Mouse (Mus musculus) C2C12 (cell line): ENCODE measurements at regions not wholly inside any gene's neighbourhood (a gene's known extent, or its start where the extent isn't known, plus 50 kb on each side); places are given as distances from the start of the nearest gene placed in this dataset.

Source experiments
- H3K27me3 ChIP-seq: one replicate; pipeline ENCODE4 v1.6.1; 2011; ENCODE audit not compliant: control insufficient read depth, insufficient read depth, insufficient read length
- H3K36me3 ChIP-seq: one replicate; pipeline ENCODE4 v1.6.1; 2011; ENCODE audit not compliant: control insufficient read depth, insufficient read depth
- H3K4me3 ChIP-seq: one replicate; pipeline ENCODE4 v1.5.1; 2011; ENCODE audit warnings: mild to moderate bottlenecking, control low read depth; ENCODE audit not compliant: poor library complexity, insufficient read depth, severe bottlenecking
- H3K79me2 ChIP-seq: one replicate; pipeline ENCODE4 v1.6.1; 2011; ENCODE audit not compliant: control insufficient read depth, insufficient read depth
- H3K79me3 ChIP-seq: one replicate; pipeline ENCODE4 v1.6.1; 2011; ENCODE audit warnings: low read depth, control low read depth
- H3ac ChIP-seq: one replicate; pipeline ENCODE3; 2011; ENCODE audit warnings: low read depth; ENCODE audit not compliant: control insufficient read depth, insufficient read length
- CEBPB ChIP-seq: IDR thresholded peaks from one replicate; pipeline ENCODE4 v1.6.1; 2011; ENCODE audit warnings: low read depth, mild to moderate bottlenecking, control low read depth, moderate library complexity
- CTCF ChIP-seq: IDR thresholded peaks from one replicate; pipeline ENCODE4 v1.5.1; 2011; ENCODE audit not compliant: control insufficient read depth, insufficient read depth, insufficient read length
- FOSL1 ChIP-seq: IDR thresholded peaks from one replicate; pipeline ENCODE4 v1.8.0; 2011; ENCODE audit warnings: mild to moderate bottlenecking, low read length; ENCODE audit not compliant: poor library complexity, insufficient read depth, severe bottlenecking
- MAX ChIP-seq: IDR thresholded peaks from one replicate; pipeline ENCODE4 v1.6.1; 2011; ENCODE audit warnings: mild to moderate bottlenecking, control low read depth
- MYOD1 ChIP-seq: IDR thresholded peaks from one replicate; pipeline ENCODE4 v1.6.1; 2011; ENCODE audit warnings: low read depth; ENCODE audit not compliant: control insufficient read depth, insufficient read length
- MYOG ChIP-seq: IDR thresholded peaks from one replicate; pipeline ENCODE4 v1.6.1; 2011; ENCODE audit not compliant: control insufficient read depth, insufficient read length; ENCODE audit errors: extremely low read depth
- USF1 ChIP-seq: IDR thresholded peaks from one replicate; pipeline ENCODE4 v1.6.1; 2011; ENCODE audit warnings: low read depth, mild to moderate bottlenecking, control low read depth, moderate library complexity

DNA sequence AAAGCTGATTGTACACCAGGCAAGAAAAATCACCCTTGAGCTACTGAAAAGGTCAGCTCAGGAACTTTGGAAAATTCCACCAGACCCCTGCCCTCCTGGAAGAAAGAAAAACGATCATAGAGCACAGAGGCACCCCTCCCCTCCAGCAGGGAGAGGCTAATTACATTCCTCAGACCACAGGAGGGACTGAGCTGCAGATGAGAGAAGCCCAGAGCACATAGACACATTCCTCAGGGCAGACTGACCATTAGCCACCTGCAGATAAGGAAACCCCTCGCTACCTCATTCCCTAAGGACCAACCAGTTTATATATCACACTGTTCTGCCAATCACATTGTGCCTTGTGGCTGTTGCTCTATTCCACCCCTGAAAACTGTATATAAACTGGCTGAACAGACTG lies 230.3 kb downstream of the Parp8 start:
- H3K27me3 ChIP-seq, result no peaks in the 10 kb centered on the region
- no peak overlapping the region for H3K4me3 ChIP-seq
- H3K36me3 ChIP-seq, result no peaks in the 10 kb centered on the region
- no peaks in the 10 kb centered on the region for H3K79me3 ChIP-seq
- H3ac ChIP-seq, result no peak overlapping the region
- H3K79me2 ChIP-seq, result no peaks in the 10 kb centered on the region
- TF ChIP-seq MYOD1 (no peak), FOSL1 (no peak), USF1 (no peak), MYOG (no peak), MAX (no peak), CEBPB (no peak), CTCF (no peak)

DNA sequence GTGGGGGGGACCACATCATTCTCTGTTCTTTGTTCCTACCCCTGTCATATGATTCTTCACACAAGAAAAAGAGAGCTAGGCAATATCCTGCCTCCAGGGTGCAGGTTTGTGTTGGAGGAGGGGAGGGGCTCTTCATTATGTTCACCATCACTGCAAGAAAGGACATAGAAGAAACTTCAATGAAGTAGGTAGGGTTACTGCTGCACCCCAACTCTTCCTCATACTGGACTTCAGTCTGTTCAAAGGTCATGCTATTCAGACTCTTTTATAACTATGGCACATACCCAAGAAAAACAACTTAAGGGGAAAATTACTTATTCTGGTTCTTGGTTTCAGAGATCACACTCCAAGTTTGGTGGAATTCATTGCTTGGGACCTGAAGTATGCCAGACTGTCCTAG lies 243.7 kb downstream of the Parp8 start:
- H3K4me3 ChIP-seq, result no peak overlapping the region
- no peaks in the 10 kb centered on the region for H3K79me3 ChIP-seq
- H3K79me2 ChIP-seq, result no peaks in the 10 kb centered on the region
- H3ac ChIP-seq, result no peak overlapping the region
- no peak for TF ChIP-seq MYOG
- TF ChIP-seq CEBPB, result no peak
- TF ChIP-seq MYOD1, result no peak
- TF ChIP-seq FOSL1, result no peak
- no peak for TF ChIP-seq MAX
- no peak for TF ChIP-seq USF1
- TF ChIP-seq CTCF, result no peak
- H3K27me3 ChIP-seq, result no peaks in the 10 kb centered on the region
- no peaks in the 10 kb centered on the region for H3K36me3 ChIP-seq

DNA sequence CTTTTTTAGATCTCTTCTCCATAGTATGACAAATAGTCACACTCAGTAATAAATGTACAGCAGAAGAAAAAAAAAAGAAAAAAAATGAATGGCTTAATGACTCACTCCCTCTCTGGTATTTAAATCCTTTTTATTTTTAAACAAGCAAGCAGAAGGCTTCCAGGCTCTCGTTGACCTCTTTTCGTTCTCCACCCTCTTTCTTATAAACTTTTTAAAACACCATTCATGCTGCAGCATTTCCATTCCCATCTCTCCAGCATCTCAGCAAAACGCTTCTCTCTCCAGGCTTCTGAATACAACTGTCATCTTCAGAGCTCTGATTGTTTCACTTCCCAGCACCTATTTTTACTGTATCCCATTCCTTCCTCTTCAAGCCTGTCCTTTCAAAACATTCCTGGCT lies 259.8 kb downstream of the Parp8 start:
- Histone ChIP-seq H3K36me3 (no peaks in the 10 kb centered on the region), H3ac (no peak overlapping the region), H3K27me3 (no peaks in the 10 kb centered on the region), H3K4me3 (no peak overlapping the region), H3K79me2 (no peaks in the 10 kb centered on the region), H3K79me3 (no peaks in the 10 kb centered on the region)
- TF ChIP-seq MAX (no peak), MYOG (no peak), USF1 (no peak), MYOD1 (no peak), CTCF (no peak), CEBPB (no peak), FOSL1 (no peak)

DNA sequence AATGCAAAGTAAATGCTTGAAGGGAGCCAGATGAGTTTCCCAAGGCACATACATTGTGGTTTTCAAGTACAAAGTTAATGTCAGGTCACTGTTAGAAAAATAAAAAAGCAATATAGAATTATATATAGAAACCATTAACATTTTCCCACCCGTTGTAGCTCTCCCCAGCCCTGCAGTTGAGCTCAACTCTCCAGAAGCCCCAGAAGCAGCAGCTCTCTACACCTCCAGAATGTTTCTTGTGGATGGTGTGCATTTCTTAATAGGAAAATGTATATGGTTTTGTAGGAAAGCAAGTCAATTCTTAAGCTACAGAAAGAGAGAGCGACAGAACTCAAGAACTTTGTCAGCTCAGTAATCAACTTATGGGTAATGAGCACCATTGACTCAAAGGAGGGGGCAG lies 265.4 kb downstream of the Parp8 start:
- Histone ChIP-seq H3K27me3 (no peaks in the 10 kb centered on the region), H3K4me3 (no peak overlapping the region), H3K79me2 (no peaks in the 10 kb centered on the region), H3ac (no peak overlapping the region), H3K36me3 (no peaks in the 10 kb centered on the region), H3K79me3 (no peaks in the 10 kb centered on the region)
- no peak for TF ChIP-seq MYOG
- TF ChIP-seq USF1, result no peak
- no peak for TF ChIP-seq CEBPB
- TF ChIP-seq CTCF, result no peak
- TF ChIP-seq FOSL1, result no peak
- TF ChIP-seq MAX, result no peak
- TF ChIP-seq MYOD1, result no peak

DNA sequence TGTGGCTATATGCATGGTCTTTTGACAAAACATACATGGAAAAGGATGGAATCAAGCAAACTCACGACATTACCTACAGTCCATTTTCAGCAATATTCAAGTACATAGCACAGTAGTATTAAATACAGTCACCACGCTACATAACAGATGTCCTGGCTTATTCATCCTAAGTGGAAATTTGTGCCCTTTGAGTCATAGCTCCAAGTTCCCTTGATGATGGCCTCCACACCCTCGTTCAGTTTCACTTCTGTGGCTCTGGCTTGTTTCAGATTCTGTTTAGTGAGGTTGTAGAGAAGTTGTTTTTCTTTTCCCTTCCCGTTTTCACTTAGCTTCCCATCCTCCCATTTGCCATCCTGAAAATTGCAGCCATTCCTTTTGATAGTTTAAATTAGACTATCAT lies 284.5 kb downstream of the Parp8 start:
- no peak overlapping the region for H3ac ChIP-seq
- no peak for TF ChIP-seq MAX
- no peak for TF ChIP-seq FOSL1
- TF ChIP-seq CEBPB, result no peak
- TF ChIP-seq USF1, result no peak
- H3K79me3 ChIP-seq, result no peaks in the 10 kb centered on the region
- no peaks in the 10 kb centered on the region for H3K27me3 ChIP-seq
- no peaks in the 10 kb centered on the region for H3K36me3 ChIP-seq
- no peaks in the 10 kb centered on the region for H3K79me2 ChIP-seq
- H3K4me3 ChIP-seq, result no peak overlapping the region

DNA sequence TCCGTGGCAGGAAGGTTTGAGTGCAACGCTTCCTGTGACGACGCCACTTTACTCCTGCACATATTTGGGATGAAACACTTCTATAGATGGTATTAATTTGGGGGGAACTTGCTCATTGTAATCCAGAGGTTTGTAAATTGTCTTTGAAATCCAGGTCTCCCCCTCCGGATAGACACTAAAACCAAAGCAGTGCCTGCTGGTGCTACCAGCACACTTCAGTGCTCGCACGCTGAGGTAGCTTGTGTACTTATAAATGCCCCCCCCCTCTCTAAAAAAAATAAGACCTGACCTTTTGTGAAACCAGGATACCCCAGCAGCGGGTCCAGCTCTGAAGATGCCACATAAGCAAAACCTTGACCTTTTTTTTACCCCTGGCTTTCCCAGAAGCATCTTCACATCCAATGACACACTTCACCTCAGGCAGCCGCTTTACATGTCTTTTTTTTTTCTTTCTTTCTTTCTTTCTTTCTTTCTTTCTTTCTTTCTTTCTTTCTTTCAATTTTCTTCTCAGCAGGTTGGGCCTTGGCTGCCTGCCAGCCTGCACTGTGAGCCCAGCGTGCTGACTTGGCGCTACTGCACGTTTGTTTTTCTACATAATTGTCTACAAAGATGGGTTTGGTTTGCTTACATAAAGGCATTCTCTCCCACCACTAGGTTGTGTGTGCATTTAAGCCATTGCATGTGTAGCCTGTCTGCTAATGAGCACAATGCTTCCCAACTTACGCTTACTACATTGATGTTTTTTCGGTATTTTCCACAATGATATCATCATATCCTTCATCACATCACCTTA lies 301.8 kb downstream of the Parp8 start:
- no peaks in the 10 kb centered on the region for H3K79me2 ChIP-seq
- H3K79me3 ChIP-seq, result no peaks in the 10 kb centered on the region
- TF ChIP-seq MYOG, result no peak
- TF ChIP-seq MYOD1, result no peak
- no peak for TF ChIP-seq CEBPB
- TF ChIP-seq FOSL1, result no peak
- no peak for TF ChIP-seq CTCF
- TF ChIP-seq USF1, result no peak
- TF ChIP-seq MAX, result no peak
- no peaks in the 10 kb centered on the region for H3K36me3 ChIP-seq
- no peak overlapping the region for H3K4me3 ChIP-seq
- no peaks in the 10 kb centered on the region for H3K27me3 ChIP-seq
- H3ac ChIP-seq, result no peak overlapping the region
